21 mouse cellular contexts compared by ENCODE assay signal in the genomic region with DNA sequence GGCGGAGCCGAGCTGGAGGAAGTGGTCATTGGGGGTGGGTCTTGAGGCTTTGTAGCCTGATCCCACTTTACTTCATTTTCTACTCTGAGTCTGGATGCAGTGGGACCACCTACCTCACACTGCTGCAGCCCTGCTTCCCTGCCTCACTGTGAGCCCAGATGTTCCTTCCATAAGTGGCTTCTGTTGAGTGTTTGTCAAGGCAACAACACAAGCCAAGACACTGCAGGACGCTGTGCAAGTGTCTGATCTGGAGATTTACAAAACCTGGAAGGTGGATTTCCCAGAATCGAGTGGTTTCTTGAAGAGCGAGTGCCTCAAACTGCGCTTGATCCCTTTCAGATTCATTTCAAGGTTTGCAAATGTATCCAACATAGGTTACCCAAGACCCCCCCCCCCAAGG.
"Had no signal": no experiment of that assay in that cellular context is flagged by ENCODE, and none has a peak within 500 bp of the region (broad histone marks: within the 10 kb centered on the region; RNA-seq: fewer than 3 reads in every experiment).

No protein-coding gene starts in this region.

- H3K27me3 ChIP-seq: limb, embryonic 13.5 days; liver, embryonic 12.5 days; liver, embryonic 15.5 days; midbrain, embryonic 13.5 days; neural tube, embryonic 13.5 days had no signal

- H3K4me2 ChIP-seq: limb, embryonic 13.5 days; liver, embryonic 12.5 days; liver, embryonic 15.5 days; midbrain, embryonic 13.5 days; neural tube, embryonic 13.5 days had no signal

- H3K4me1 ChIP-seq: limb, embryonic 13.5 days; liver, embryonic 12.5 days; liver, embryonic 15.5 days; midbrain, embryonic 13.5 days; neural tube, embryonic 13.5 days had no signal

- H3K4me3 ChIP-seq: layer of hippocampus, adult 2 months; limb, embryonic 10.5 days; limb, embryonic 13.5 days; liver, embryonic 12.5 days; liver, embryonic 15.5 days; midbrain, embryonic 10.5 days; midbrain, embryonic 13.5 days; myocyte; neural tube, embryonic 13.5 days had no signal

- ATAC-seq: liver, embryonic 12.5 days; midbrain, embryonic 13.5 days had no signal

- H3K36me3 ChIP-seq: limb, embryonic 10.5 days; limb, embryonic 13.5 days; liver, embryonic 12.5 days; liver, embryonic 15.5 days; midbrain, embryonic 10.5 days; midbrain, embryonic 13.5 days; neural tube, embryonic 13.5 days had no signal

- H3K9me3 ChIP-seq: limb, embryonic 10.5 days; limb, embryonic 13.5 days; liver, embryonic 12.5 days; liver, embryonic 15.5 days; midbrain, embryonic 10.5 days; midbrain, embryonic 13.5 days; neural tube, embryonic 13.5 days had no signal

- DNase-seq: kidney, adult 18-20 months; kidney, adult 9 months; kidney, postnatal 14 days; layer of hippocampus, adult 9-11 months; liver; lung, adult 18-20 months; retina, postnatal 1 day; thymus, adult 2 months; thymus, postnatal 14 days; thymus, postnatal 4 days had no signal

- H3K9ac ChIP-seq: limb, embryonic 13.5 days; liver, embryonic 12.5 days; liver, embryonic 15.5 days; midbrain, embryonic 13.5 days; neural tube, embryonic 13.5 days had no signal

- H3K27ac ChIP-seq: layer of hippocampus, adult 2 months; limb, embryonic 10.5 days; limb, embryonic 13.5 days; liver, embryonic 12.5 days; liver, embryonic 15.5 days; macrophage; midbrain, embryonic 10.5 days; midbrain, embryonic 13.5 days; neural tube, embryonic 13.5 days; stomach, postnatal 0 days had no signal
